Mouse (Mus musculus): Measurements from ENCODE around the gene Gm21776.
"Not testable (repeated sequence)": the region's sequence is repeated elsewhere in the genome, so short reads cannot be mapped to it uniquely, and the experiment has no call there.

The Gm21776 gene

GRCm38 (mm10) chrY:76378362-76378761 is at the start of gene Gm21776:
Gm21776 (plus strand) TSS chrY:76378662.
- DNase-seq (ENCODE audit: low read depth, low spot score), result not testable (repeated sequence)

All from A20 (cell line).